Mouse (Mus musculus): Measurements from ENCODE around the gene Mip.
"Not testable (repeated sequence)": the region's sequence is repeated elsewhere in the genome, so short reads cannot be mapped to it uniquely, and the experiment has no call there.

Gene Mip

DNA sequence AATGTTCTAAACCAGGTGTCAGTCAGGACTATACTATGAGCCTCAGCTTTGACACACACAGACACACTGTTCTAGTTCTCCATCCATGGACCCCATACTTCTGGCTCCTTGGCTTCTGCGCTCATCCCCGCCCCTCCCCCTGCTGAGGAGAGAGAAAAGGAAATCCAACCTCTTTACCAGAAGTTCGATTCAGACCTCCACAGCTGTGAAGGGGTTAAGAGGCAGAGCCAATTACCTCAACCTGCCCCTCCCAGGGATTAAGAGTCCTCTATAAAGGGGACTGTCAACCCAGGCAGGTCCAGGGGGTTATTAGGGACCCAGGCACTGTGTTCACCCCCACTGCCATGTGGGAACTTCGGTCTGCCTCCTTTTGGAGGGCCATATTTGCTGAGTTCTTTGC, at the start of gene Mip:
TSS of gene Mip (plus strand) at position 301 of the 400 bp plus-strand sequence.
- DNase-seq (ENCODE audit: low read depth, low spot score), result no peak

DNA sequence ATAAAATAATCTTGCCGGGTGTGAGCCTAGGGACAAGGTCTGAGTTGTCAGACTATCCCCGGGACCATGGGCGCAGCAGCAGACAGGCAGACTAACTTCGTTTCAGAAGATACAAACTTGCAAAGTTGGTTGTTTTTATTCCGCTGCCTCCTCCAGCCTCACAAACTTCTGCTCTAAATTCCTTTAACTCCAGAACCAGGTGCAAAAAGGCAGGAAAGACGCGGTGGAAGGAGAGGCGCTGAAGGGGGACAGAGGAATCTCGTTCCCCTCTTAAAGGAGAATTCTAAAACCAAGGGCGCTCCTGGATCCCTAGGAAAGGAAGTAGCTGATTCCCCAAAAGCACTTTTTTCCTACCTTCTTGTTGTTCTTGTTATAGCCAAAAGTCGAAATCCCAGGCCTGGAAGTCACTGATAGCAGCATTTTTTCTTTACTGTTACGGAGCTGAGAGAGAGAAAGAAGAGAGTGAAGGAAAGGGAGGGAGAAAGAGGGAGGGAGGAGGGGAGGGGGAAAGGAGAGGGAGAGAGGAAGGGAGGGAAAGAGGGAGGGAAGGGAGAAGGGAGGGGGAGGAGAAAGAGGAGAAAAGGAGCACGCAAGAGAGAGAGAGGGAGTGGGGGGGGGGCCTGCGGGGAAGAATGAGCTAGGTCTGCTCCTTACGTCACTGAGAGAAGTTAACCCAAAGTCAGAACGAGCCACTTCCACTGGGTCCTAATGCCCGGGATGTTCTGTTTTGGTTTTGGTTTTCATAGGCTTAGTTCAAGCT, 49.5 kb upstream of the Mip start:
- DNase-seq (ENCODE audit: low read depth, low spot score), result peak; percentile 54

DNA sequence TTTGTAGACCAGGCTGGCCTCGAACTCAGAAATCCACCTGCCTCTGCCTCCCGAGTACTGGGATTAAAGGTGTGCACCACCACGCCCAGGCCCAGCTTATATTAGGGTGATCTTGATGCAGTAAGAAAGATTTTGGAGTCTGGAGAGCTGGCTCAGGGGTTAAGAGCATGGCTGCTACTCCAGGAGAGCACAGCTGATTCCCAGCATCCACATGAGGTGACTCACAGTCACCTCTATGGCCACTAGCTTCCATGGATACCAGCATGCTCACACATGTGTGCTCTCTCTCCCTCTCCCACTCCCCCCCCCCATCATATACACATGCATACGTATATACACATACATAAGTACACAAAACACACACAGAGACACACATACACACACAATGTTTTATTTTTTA, 48.3 kb upstream of the Mip start:
- DNase-seq (ENCODE audit: low read depth, low spot score), result no peak

DNA sequence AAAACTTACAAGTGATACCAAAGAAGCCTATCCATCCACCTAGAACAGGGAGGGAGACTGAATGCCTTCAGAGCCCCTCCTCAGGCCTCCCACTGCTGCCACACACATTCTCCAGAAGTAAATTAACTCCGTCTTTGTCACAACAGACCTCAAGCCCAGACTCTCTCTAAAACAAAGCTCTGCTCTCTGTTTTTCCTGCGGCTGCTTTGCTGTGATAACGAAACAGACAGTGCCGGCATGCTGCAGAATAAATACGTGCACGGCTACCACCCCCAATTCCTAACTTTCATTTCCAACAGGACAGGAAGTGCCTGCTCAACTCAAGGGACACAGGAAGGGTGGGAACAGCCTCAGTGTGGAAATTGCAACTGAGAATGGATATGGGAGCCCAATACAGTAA, 45.6 kb upstream of the Mip start, which contains the start of gene Rbms2:
TSS of gene Rbms2 (minus strand) at position 309 of the 400 bp plus-strand sequence.
- DNase-seq (ENCODE audit: low read depth, low spot score), result no peak

DNA sequence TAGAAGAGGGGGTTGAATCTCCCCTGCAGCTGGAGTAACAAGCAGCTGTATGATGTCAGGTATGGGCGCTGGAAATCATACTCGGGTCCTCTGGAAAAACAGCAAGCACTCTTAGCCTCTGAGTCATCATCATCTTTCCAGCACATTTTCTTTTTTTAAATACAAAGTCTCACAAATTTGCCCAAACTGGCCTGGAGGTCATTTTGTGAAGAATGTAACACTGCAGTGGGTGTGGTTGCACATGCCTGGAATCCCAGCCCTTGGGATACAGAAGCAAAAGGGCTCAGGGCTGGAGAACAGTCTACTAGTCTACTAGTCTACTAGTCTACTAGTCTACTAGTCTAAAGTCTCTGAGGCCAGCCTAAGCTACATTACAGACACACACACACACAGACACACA, 41.3 kb upstream of the Mip start:
- DNase-seq (ENCODE audit: low read depth, low spot score), result peak; percentile 65

DNA sequence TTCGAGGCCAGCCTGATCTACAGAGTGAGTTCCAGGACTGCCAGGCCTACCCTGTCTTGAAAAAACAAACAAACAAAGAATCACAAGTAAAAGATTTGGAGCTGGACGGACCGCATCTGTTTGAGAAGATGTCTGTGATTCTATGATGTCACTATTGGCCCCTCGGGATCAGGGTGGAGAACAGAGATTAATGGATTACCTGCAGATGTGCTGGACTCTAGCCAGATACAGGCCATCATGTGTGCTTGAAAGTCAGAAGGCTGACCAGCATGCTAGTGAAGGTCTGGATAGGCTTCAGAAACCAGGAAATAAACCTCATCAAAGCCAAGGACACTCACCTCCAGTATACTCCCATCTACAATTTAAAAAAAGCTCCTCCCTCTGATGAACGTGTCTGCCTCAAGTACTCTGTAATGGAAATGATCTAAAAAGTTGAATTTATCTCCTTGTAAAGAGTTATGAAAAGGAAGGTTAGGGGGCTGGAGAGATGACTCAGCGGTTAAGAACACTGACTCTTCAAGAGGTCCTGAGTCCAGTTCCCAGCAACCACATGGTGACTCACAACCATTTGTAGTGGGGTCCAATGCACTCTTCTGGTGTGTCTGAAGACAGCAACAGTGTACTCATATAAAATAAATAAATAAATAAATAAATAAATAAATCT, 40.2 kb upstream of the Mip start:
- DNase-seq (ENCODE audit: low read depth, low spot score), result no peak

DNA sequence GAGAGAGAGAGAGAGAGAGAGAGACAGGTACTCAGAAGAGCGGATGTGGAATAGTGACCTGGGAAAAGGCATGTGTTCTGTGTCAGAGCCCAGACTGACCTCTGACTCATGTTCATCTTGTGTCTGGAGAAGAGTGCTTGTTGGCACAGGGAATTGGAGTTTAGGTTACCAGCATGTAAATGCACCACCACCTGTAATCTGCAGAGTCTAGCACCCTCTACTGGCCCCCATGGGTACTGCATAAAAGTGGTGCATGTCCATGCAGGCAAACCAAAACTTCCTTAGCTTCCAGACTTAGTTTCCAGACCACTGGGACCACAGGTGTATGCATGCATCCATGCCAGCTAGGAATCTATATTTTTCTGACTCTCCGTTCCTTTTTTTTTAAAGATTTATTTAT, 39.7 kb upstream of the Mip start:
- peak; percentile 95 for DNase-seq (ENCODE audit: low read depth, low spot score)

DNA sequence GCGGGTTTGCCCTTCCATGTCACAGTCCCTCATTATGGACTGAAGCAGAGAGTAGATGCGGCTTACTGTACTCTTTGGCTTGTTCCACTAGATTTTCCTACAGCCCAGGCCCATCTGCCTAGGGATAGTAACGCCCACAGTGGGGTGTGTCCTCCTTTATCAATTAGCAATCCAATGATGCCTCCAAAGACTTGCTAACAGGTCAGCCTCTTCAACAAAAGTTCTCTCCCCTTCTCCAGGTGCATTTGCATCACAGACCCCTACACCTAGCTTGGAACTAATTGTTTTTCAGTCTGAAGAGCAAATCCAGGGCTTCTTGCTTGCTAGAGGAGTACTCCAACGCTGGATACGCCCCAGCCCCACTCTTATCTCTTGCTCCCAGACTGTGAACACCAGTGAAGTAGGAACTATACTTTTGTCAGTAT, 38.4 kb upstream of the Mip start:
- peak; percentile 96 for DNase-seq (ENCODE audit: low read depth, low spot score)

DNA sequence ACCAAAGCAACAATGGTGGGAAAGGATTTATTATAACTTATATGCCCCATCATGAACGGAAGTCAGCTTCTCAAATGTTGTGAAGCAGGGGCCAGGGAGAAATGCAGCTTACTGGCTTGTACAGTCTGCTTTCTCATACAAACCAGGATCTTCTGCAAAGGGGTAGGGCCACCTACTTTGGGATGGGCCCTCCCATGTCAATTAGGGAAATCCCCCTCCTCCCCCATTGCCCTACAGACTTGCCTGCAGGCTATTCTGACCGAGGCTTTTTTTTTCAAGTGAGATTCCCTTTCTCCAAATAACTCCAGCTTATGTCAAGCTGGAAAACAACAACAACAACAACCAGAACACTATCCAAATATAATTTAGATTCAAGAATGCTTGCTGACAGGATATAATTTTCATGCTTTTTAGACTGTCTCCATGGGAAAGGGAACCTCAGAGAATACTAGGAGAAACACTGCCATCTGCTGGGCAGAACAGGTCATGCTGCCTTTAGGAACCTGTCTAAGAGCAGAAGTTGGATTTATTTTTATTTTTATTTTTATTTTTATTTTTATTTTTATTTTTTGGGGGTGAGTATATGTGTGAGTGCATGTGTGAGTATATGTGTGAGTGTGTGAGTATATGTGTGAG, 37.3 kb upstream of the Mip start:
- DNase-seq (ENCODE audit: low read depth, low spot score), result peak; percentile 88

DNA sequence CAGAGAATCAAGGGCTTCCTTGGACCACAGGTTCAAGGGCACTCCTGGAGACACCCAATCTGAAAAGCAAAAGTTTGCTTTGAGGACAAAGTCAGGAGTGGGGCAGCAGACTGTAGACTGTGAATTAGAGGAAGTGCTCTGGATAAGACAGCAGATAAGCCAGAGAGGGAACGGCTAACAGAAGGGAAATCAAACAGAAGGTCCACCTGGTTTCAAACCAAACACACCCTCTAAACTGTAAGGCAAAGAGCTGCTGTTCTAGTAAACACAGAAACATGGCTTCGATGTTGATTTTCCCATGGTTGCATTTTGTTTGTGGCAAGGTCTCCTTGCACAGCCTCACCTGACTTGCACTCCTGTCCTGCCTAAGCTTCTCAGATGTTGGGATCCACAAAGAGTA, 34.2 kb upstream of the Mip start:
- no peak for DNase-seq (ENCODE audit: low read depth, low spot score)

DNA sequence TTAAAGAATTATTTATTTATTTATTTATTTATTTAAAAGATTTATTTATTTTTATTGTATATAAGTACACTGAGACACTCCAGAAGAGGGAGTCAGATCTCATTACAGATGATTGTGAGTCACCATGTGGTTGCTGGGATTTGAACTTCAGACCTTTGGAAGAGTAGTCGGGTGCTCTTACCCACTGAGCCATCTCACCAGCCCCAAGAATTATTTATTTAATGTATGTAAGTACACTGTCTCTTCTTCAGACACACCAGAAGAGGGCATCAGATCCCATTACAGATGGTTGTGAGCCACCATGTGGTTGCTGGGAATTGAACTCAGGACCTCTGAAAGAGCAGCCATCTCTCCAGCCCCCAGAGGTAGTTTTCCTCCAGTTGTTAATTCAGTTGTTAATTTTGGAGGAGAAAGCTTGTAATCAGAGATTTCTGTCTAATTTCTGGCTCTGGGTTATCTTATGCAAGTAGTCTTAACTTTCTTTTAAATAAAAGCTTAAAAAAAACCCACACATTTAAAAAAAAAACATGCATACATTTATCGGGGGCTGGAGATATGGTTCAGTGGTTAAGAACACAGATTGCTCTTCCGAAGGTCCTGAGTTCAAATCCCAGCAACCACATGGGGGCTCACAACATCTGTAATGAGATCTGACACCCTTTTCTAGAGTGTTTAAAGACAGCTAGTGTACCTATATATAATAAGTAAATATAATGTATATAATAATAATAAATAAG, 33.4 kb upstream of the Mip start:
- not testable (repeated sequence) for DNase-seq (ENCODE audit: low read depth, low spot score)

DNA sequence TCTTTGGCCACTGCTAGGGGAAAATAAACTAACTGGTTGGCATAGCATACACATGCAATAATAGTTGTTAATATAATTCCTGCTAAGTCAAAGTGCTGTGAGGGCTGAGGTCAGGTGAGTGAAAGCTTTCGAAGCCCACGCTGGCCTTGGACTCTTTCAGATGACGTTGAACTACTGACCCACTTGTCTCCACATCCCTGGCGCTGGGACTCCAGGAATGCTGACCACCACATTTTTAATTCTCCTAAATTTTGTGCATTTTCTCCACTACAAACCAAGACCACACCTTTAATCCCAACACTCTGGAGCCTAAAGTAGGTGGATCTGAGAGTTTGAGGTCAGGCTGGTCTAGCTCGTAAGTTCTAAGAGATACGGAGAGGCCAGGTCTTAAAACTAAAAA, 32.5 kb upstream of the Mip start:
- DNase-seq (ENCODE audit: low read depth, low spot score), result no peak

DNA sequence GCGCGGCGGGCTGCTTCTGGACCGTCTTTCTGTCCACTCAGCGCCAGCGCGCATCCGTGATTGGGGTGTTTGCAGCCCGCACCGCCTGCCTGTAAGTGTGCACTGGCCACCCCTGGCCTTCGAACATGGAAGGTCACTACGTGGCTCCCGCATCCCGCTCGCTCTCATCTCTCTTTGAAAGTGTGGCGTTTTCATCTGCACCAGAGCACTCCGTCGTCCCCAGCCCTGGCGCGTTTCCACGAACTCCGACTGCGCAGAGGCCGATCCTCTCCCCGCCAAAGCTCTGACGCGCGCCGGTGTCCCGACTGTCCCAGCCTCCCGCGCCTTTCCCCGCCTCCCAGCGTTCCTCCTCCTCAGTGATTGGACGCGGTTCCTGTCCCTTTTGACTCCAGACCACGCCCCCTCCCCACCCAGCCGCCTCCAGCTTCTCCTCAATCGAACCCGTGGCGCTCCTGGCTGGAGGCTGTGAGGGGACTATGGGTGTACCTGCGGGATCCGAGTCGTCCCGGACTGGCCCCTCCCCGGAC, 31.6 kb upstream of the Mip start, which contains the start of gene Gls2:
TSS of gene Gls2 (plus strand) at position 434 of the 527 bp plus-strand sequence.
- peak; percentile 100 for DNase-seq (ENCODE audit: low read depth, low spot score)

DNA sequence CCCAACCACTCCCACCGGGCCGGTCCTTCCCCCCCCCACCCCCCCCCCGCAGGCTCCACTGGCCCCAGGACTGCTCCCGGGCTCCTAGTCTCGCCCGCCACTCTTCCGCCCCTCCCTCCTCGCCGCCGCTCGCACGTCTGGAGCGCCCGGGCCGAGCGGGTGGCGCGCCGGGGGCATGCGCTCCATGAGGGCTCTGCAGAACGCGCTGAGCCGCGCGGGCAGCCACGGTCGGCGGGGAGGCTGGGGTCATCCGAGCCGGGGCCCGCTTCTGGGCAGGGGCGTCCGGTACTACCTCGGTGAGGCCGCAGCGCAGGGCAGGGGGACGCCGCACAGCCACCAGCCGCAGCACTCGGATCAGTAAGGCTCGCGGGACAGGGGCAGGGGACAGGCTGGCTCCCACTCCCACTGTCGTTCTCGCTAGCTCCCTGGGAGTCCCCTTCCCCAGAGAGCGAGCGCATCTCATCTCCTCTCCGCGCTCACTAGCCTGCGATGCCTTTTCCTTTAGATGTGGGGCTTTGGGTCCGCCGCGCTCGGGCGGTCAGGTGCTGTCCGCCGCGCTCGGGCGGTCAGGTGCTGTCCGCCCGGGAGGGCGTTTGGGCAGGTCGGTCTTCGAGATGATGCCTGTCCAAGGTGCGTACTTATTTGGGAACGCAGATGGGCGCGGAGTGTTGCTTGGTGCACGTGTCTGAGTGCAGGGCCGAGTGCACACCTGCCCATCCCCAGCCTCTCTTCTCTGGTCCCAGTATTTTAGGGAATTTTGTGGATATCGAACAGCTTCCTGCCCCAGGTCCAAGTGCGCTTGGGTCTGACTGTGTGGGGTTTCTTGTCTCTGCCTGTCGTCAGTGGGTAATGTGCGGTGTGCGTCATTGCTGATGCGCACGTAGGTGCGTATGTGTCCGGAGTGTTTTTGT, 30.8 kb upstream of the Mip start:
- peak; percentile 75 for DNase-seq (ENCODE audit: low read depth, low spot score)

DNA sequence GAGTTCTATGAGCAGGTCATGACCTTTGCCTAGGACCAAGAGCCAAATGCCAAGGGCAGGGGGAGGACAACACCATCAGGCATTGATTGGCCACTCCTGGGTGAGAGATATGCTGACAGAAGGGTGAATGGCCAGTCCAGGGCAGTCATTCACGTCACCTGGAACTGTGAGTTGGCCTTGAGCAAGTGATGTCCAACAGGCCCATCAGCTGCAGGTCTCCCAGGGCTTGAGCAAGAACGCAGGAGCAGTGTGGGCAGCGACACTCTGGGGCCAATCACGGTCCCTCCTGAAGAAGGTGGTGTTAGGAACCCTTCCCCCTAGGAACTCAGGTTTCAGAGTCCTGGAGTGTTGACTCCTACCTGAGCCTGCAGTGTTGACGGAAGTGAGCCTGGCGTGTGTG, 23.8 kb upstream of the Mip start:
- no peak for DNase-seq (ENCODE audit: low read depth, low spot score)

DNA sequence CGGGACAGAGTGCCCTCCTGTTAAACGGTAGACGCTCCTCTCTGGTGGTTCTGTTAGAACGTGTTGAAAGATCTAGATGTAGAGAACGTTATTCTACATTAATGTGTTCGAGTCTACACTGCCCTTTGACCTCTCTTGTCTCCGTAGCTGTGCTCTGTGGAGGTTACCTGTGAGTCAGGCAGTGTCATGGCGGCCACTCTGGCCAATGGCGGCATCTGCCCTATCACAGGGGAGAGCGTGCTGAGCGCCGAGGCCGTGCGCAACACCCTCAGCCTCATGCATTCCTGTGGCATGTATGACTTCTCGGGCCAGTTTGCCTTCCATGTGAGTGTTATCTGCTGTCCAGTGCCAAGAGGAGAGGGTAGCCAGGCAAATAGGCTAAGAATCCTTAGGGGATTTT, 20.7 kb upstream of the Mip start:
- DNase-seq (ENCODE audit: low read depth, low spot score), result peak; percentile 62

DNA sequence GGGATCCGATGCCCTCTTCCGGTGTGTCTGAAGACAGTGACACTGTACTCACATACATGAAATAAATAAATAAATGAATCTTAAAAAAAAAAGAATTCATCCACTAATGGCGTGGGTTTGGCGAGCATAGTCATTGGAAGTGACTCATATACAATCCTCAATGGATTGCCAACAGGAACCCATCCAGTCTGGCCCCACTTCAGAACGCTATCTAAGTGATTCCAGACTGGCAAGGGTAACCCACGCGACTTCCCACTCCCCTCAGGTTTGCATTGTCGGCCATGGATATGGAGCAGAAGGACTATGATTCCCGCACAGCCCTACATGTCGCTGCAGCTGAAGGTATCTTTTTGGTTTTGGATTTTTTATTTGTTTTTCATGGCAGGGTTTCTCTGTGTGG, 17.3 kb upstream of the Mip start:
- DNase-seq (ENCODE audit: low read depth, low spot score), result no peak

DNA sequence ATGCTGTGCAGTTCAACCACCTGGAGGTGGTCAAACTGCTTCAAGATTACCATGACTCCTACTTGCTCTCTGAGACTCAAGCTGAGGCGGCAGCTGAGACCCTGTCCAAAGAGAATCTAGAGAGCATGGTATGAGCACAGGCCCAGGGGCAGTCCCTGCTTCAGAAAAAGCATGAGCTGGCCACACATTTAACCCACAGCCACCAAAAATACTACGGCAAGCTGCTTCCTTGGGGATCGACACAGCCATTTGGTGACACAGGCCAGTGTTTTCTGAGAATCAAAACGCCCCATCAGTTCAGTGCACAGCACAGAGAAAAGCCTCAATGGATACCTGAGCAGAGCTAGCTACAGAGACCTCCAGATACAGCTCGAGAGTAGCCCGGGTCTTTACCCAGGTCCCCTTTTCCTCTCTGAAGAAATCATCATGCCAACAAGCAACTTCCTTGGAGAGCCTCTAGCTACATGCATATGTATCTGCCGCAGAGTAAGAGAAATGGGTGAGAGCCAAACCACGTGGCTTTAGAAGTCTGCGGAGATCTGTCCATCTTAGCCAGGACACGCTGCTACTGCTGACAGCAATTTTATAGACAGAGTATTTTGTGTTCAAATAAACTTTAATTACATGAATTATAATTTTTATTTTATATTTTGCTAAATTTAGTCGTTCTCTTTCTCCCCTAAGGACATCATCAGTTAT, 16.2 kb upstream of the Mip start:
- DNase-seq (ENCODE audit: low read depth, low spot score), result no peak

DNA sequence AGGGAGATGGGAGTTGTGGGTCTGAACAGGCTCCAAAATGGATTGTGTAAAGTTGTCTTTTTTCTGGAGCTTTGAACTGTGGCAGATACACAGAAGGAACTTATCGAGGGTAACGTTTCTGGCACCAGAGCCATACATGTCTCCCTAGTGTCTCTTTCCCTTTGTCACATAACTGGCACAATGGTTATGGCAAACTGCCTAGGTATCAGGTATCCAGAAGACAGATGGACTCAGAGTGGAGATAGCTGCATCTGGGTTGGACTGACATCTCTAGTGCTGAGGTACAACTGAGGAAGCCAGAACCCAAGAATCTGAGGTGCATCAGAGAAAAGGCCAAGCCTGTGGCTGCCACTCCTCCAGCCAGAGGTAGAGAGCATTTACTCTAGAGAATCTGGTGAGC, 15.5 kb upstream of the Mip start:
- no peak for DNase-seq (ENCODE audit: low read depth, low spot score)

DNA sequence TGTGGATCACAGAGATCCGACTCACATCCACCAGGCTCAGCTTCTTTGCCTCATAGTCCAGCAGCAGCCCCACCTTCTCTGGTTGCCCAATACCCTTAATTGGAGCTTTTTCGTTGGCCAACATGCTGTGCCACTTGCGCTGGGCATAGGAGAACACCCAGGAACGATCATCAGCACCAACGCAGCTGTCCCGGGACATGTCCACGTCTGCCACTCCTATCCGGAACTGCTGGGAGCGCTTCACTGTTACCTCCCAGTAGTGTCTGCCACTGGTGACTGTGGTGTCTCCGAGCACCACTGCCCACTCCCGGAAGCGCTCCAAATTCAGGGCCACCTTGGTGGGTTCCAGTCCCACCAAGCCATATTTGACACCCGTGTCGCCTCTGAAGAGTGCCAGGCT, 14.7 kb upstream of the Mip start:
- DNase-seq (ENCODE audit: low read depth, low spot score), result no peak
